Mouse (Mus musculus) neural tube, embryonic 14.5 days (tissue): ENCODE results near the gene Strn3. TPM values are rescaled to one million over a fixed set of nuclear protein-coding genes. Genes with fewer than 3 reads are reported as not detected.

Experiments
- ATAC-seq: fragments of 200-750 bp; cut with Nextera tagmentation; 2 replicates; pipeline ENCODE4 v1.8.0; 2017; ENCODE audit warnings: low read depth, mild to moderate bottlenecking, moderate TSS enrichment, moderate library complexity
- H3K27ac ChIP-seq: fragments of 300-500 bp; sonication (generic); 2 replicates; pipeline ENCODE4 v1.5.1; 2014; ENCODE audit warnings: low read depth, mild to moderate bottlenecking, control low read depth, low read length, moderate library complexity, mixed read lengths
- H3K27me3 ChIP-seq: fragments of 300-500 bp; sonication (generic); 2 replicates; pipeline ENCODE4 v1.6.1; 2014; ENCODE audit warnings: low read length; ENCODE audit not compliant: control insufficient read depth, insufficient read depth
- H3K36me3 ChIP-seq: fragments of 300-500 bp; sonication (generic); 2 replicates; pipeline ENCODE4 v1.6.1; 2014; ENCODE audit warnings: low read length, mixed read lengths; ENCODE audit not compliant: control insufficient read depth, insufficient read depth
- H3K4me1 ChIP-seq: fragments of 300-500 bp; sonication (generic); 2 replicates; pipeline ENCODE4 v1.6.1; 2014; ENCODE audit warnings: low read length; ENCODE audit not compliant: control insufficient read depth, insufficient read depth
- H3K4me2 ChIP-seq: fragments of 300-500 bp; sonication (generic); 2 replicates; pipeline ENCODE4 v1.6.1; 2014; ENCODE audit warnings: mild to moderate bottlenecking, low read depth, low read length, control low read depth
- H3K4me3 ChIP-seq: fragments of 300-500 bp; sonication (generic); 2 replicates; pipeline ENCODE4 v1.5.1; 2014; ENCODE audit warnings: low read depth, low read length, control low read depth, mixed read lengths
- H3K9ac ChIP-seq: fragments of 300-500 bp; sonication (generic); replicated peaks from 2 replicates; pipeline ENCODE4 v1.6.1; 2014; ENCODE audit warnings: low read depth, mild to moderate bottlenecking, control low read depth, low read length, mixed read lengths
- H3K9me3 ChIP-seq: fragments of 300-500 bp; sonication (generic); 2 replicates; pipeline ENCODE4 v1.6.1; 2016; ENCODE audit warnings: low read length; ENCODE audit not compliant: control insufficient read depth
- WGBS: fragments of 180-500 bp; shearing (Covaris S2); extraction: QIAGEN DNeasy Blood & Tissue Kit; methylation state at CpG from one replicate; pipeline ENCODE4 v1.1.7; 2014; 5-methylcytosine and 5-hydroxymethylcytosine counted together
- polyA plus RNA-seq: library from polyadenylated mRNA; unstranded; fragments of >200 nt; fragmentation: Nextera tagmentation; extraction: Ambion mirVana; gene quantifications from 2 replicates; pipeline ENCODE4 v1.2.1, GENCODE M21; 2014

Strn3 gene
- polyA plus RNA-seq, 1 experiment from 2014 or later = 48.6 TPM

GRCm38 (mm10) chr12:51712685-51713084 is 21.0 kb upstream of the Strn3 start:
- Histone ChIP-seq H3K9me3 (no peaks in the 10 kb centered on the region), H3K4me1 (no peaks in the 10 kb centered on the region), H3K4me2 (no peak overlapping the region), H3K27me3 (no peaks in the 10 kb centered on the region), H3K36me3 (no peaks in the 10 kb centered on the region), H3K27ac (no peak overlapping the region), H3K9ac (no peak overlapping the region), H3K4me3 (no peak overlapping the region)
- 67% methylated on average over 1 of the region's 1 CpGs for WGBS
- ATAC-seq = no peak

DNA sequence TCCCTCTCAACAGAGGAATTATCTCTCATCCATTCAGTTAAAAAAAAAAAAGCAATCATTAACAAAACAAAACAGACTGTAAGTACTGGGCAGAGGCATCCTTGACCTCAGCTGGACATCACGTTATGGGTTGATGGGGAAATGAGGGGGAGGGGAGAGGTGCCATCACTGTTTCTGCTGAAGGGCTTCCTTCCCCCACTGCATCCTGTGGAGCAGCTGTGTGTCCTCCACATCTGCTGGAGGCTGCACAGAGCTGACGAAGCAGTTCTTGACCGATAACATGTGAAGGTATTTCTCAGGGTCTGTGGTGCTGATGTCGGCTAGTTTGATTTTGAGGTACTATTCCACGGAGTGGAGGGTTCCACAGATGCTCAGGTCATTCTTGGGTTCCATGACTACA is 18.5 kb upstream of the Strn3 start:
- Histone ChIP-seq H3K4me1 (no peaks in the 10 kb centered on the region), H3K27ac (no peak overlapping the region), H3K27me3 (no peaks in the 10 kb centered on the region), H3K9ac (no peak overlapping the region), H3K4me3 (no peak overlapping the region), H3K9me3 (no peaks in the 10 kb centered on the region), H3K36me3 (no peaks in the 10 kb centered on the region), H3K4me2 (no peak overlapping the region)
- no peak for ATAC-seq
- WGBS = 69% methylated on average over 5 of the region's 5 CpGs

DNA sequence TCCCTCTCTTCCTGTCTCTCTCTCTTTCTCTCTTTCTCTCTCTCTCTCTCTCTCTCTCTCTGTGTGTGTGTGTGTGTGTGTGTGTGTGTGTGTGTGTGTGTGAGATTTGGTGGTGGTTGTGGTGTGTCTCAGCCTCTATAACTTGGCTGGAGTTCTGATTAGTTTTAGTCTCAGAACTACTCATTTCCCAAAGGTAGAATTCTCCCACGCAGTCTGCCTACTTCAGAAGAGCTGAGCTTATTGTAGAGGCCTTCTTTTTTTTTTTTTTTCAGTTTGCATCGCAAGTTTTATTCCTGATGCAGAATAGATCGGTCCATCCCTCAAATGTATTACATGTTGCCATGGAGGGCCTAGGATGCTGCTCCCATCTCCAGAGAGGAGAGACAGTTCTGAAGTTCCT is 18.0 kb upstream of the Strn3 start:
- 80% methylated on average over 3 of the region's 3 CpGs for WGBS
- H3K4me3 ChIP-seq = no peak overlapping the region

DNA sequence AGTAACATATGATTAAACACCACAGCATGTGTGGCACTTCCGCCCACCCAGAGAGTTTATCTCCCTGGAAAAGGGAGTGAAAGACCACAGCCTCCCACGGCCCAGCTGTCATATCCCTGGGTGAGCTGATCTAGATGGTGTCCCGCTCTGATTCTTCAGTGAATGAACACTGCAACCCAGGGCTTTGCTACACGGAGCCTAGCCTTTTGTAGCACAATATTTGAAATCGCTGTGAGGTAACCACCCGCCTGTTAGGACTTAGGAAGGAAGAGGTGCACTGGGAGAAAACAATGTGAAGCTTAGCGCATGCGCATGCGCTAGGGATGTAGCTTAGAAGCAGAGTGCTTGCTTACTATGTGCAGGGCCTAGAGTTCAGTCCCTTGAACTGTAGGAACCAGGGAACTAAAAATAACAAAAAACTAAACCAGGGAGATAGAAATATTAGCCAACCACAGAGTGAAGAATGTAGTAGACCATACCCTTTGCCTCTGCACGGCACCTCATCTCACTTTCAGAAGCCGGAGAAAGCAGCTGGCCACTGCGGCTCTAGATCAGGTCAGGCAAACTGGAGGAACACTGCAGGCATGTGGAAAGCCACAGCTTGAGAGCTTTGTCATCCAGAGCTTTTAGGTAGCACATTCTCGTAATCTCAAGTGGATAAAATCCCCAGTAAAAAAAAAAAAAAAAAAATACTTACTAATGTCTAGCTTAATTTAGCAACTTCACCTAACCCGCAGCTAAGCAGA is 17.4 kb upstream of the Strn3 start:
- H3K9ac ChIP-seq = no peak overlapping the region
- H3K27ac ChIP-seq = no peak overlapping the region
- no peaks in the 10 kb centered on the region for H3K9me3 ChIP-seq
- H3K4me1 ChIP-seq = no peaks in the 10 kb centered on the region
- no peak overlapping the region for H3K4me3 ChIP-seq
- no peak for ATAC-seq
- H3K27me3 ChIP-seq = no peaks in the 10 kb centered on the region
- H3K4me2 ChIP-seq = no peak overlapping the region
- no peaks in the 10 kb centered on the region for H3K36me3 ChIP-seq
- 71% methylated on average over 14 of the region's 14 CpGs for WGBS

More for the DNA sequence above, 18.0 kb upstream of the Strn3 start:
- Histone ChIP-seq H3K9ac (no peak overlapping the region), H3K9me3 (no peaks in the 10 kb centered on the region), H3K4me2 (no peak overlapping the region), H3K27me3 (no peaks in the 10 kb centered on the region), H3K4me1 (no peaks in the 10 kb centered on the region), H3K27ac (no peak overlapping the region), H3K36me3 (no peaks in the 10 kb centered on the region)
- ATAC-seq = no peak

DNA sequence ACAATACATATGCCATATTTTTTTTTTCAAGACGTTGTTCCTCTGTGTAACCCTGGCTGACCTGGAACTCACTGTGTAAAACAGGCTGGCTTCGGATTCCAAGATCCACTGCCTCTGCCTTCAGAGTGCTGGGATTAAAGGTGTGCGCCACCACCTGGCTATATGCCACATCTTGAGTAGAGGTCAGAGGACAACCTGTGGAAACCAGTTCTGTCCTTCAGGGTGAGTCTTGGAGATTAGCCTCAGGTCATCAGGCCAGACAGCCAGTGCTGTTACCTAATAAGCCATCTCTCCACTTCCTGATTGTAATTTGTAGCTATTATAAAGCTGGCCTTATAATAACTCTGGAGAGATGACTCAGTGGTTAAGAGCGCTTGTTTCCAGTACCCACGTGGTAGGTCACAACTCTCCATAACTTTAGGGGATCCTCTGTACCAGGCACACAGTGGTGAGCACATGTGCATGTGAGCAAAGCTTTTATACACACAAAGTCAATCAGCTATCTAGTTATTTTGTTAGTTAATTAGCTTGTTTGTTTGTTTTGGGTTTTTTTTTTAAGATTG is 15.1 kb upstream of the Strn3 start:
- Histone ChIP-seq H3K9ac (no peak overlapping the region), H3K4me2 (no peak overlapping the region), H3K4me3 (no peak overlapping the region), H3K27ac (no peak overlapping the region), H3K27me3 (no peaks in the 10 kb centered on the region), H3K9me3 (no peaks in the 10 kb centered on the region), H3K4me1 (no peaks in the 10 kb centered on the region), H3K36me3 (no peaks in the 10 kb centered on the region)
- WGBS = 88% methylated on average over 5 of the region's 5 CpGs
- no peak for ATAC-seq

GRCm38 (mm10) chr12:51705778-51706177 is 14.1 kb upstream of the Strn3 start:
- Histone ChIP-seq H3K27ac (no peak overlapping the region), H3K9ac (no peak overlapping the region), H3K4me3 (no peak overlapping the region), H3K4me2 (no peak overlapping the region), H3K9me3 (no peaks in the 10 kb centered on the region), H3K4me1 (no peaks in the 10 kb centered on the region), H3K36me3 (no peaks in the 10 kb centered on the region), H3K27me3 (no peaks in the 10 kb centered on the region)
- WGBS = 80% methylated on average over 12 of the region's 12 CpGs
- no peak for ATAC-seq

- 76% methylated on average over 7 of the region's 7 CpGs for WGBS
- no peak overlapping the region for H3K27ac ChIP-seq
- no peaks in the 10 kb centered on the region for H3K36me3 ChIP-seq
- H3K27me3 ChIP-seq = no peaks in the 10 kb centered on the region
- no peaks in the 10 kb centered on the region for H3K4me1 ChIP-seq
- H3K9me3 ChIP-seq = no peaks in the 10 kb centered on the region
- H3K4me2 ChIP-seq = no peak overlapping the region
- ATAC-seq = no peak
- no peak overlapping the region for H3K9ac ChIP-seq
- no peak overlapping the region for H3K4me3 ChIP-seq
Observed at GRCm38 (mm10) chr12:51704572-51704971, 12.9 kb upstream of the Strn3 start.

DNA sequence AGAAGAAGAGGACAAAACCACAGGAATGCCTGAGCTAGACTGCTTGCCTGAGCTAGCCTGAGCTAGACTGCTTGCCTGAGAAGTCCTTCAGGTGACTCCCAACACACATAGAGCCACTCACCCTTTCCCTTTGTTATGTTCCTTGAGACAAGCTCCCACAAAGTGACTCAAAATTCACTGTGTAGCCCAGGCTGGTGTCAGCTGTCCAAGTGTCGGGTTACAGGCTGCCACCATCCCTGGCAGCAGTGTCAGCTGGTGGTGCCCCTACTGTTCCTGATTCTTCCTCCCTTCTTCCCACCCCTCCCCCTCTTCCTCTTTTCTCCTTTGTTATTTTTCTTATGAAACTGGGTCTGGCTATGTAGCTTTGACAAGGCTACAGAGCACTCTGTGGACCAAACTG is 12.2 kb upstream of the Strn3 start:
- Histone ChIP-seq H3K36me3 (no peaks in the 10 kb centered on the region), H3K4me3 (no peak overlapping the region), H3K9ac (no peak overlapping the region), H3K27me3 (no peaks in the 10 kb centered on the region), H3K27ac (no peak overlapping the region), H3K4me2 (no peak overlapping the region), H3K9me3 (no peaks in the 10 kb centered on the region), H3K4me1 (no peaks in the 10 kb centered on the region)
- no peak for ATAC-seq
- WGBS = 25% methylated on average over 1 of the region's 1 CpGs

- H3K27ac ChIP-seq = no peak overlapping the region
- H3K4me1 ChIP-seq = no peaks in the 10 kb centered on the region
- no peak overlapping the region for H3K4me3 ChIP-seq
- H3K4me2 ChIP-seq = no peak overlapping the region
- ATAC-seq = no peak
- H3K9me3 ChIP-seq = no peaks in the 10 kb centered on the region
- no peak overlapping the region for H3K9ac ChIP-seq
- H3K27me3 ChIP-seq = no peaks in the 10 kb centered on the region
- no peaks in the 10 kb centered on the region for H3K36me3 ChIP-seq
Observed at GRCm38 (mm10) chr12:51701723-51702122, 10.0 kb upstream of the Strn3 start.
